Mouse (Mus musculus) cerebellum, adult 2 months (tissue): ENCODE measurements around the gene Mpnd.

Experiments
- CTCF ChIP-seq: fragments of 200-500 bp; IDR thresholded peaks from 2 replicates; pipeline ENCODE4 v1.5.1; 2011; ENCODE audit warnings: low read depth, mild to moderate bottlenecking, control low read depth, low read length, moderate library complexity, borderline replicate concordance; ENCODE audit not compliant: insufficient read depth
- POLR2A ChIP-seq: fragments of 200-500 bp; IDR thresholded peaks from 2 replicates; pipeline ENCODE4 v1.6.1; 2011; ENCODE audit warnings: low read length, control low read depth, borderline replicate concordance; ENCODE audit not compliant: insufficient read depth

- TF ChIP-seq POLR2A (no peak), CTCF (peak; percentile 39; the same call in 1 of the 2 replicates)
Observed at GRCm38 (mm10) chr17:56057381-56058120, 52.0 kb downstream of the Mpnd start.
